12 mouse cellular contexts compared by ENCODE assay signal in genomic region chr11:110942695-110943135, GRCm38 (mm10). TPM values are rescaled to one million over a fixed set of nuclear protein-coding genes. Genes with fewer than 3 reads are reported as not detected.
DNase-seq lines count a peak whose midpoint lies in the region; ATAC-seq and TF ChIP-seq lines count a peak whose summit lies in the region.
"Had no signal": no experiment of that assay in that cellular context is flagged by ENCODE, and none has a peak within 500 bp of the region (broad histone marks: within the 10 kb centered on the region; RNA-seq: fewer than 3 reads in every experiment).

No protein-coding gene starts in this region.

- no peaks in the 10 kb centered on the region for H3K9me3 ChIP-seq in heart, embryonic 15.5 days (replicated peaks)
- H3K9me3 ChIP-seq in forebrain, embryonic 14.5 days (replicated peaks; ENCODE audit: control insufficient read depth, low read length): no peaks in the 10 kb centered on the region
- H3K9me3 ChIP-seq: limb, embryonic 13.5 days had no signal

- H3K4me1 ChIP-seq in heart, embryonic 15.5 days (replicated peaks): peaks cover 6% of the 10 kb centered on the region
- no peaks in the 10 kb centered on the region for H3K4me1 ChIP-seq in forebrain, embryonic 14.5 days (ENCODE audit: control insufficient read depth, insufficient read depth, low read length)
- H3K4me1 ChIP-seq: limb, embryonic 13.5 days had no signal

- H3K9ac ChIP-seq in heart, embryonic 15.5 days: no peak overlapping the region
- H3K9ac ChIP-seq in forebrain, embryonic 14.5 days (ENCODE audit: low read length): no peak overlapping the region
- H3K9ac ChIP-seq: limb, embryonic 13.5 days had no signal

- no peaks in the 10 kb centered on the region for H3K36me3 ChIP-seq in heart, embryonic 15.5 days
- H3K36me3 ChIP-seq in forebrain, embryonic 14.5 days (ENCODE audit: control insufficient read depth, insufficient read depth, low read length): no peaks in the 10 kb centered on the region
- H3K36me3 ChIP-seq: limb, embryonic 13.5 days had no signal

- no peaks in the 10 kb centered on the region for H3K27me3 ChIP-seq in heart, embryonic 15.5 days
- H3K27me3 ChIP-seq in forebrain, embryonic 14.5 days (replicated peaks; ENCODE audit: control insufficient read depth, insufficient read depth, low read length): no peaks in the 10 kb centered on the region
- H3K27me3 ChIP-seq: limb, embryonic 13.5 days had no signal

- H3K4me2 ChIP-seq in heart, embryonic 15.5 days: peak overlapping the region; percentile 8; the same call in 1 of the 2 replicates
- H3K4me2 ChIP-seq in forebrain, embryonic 14.5 days (ENCODE audit: low read length): no peak overlapping the region
- H3K4me2 ChIP-seq: limb, embryonic 13.5 days had no signal

- TF ChIP-seq CTCF in gastrocnemius, adult 2 months (IDR thresholded peaks at IDR 0.05): no peak

- 22% methylated on average over 6 of the region's 6 CpGs for WGBS in heart, embryonic 15.5 days
- 61% methylated on average over 6 of the region's 6 CpGs for WGBS in forebrain, embryonic 14.5 days

- no peak overlapping the region for H3K27ac ChIP-seq in gastrocnemius, adult 2 months
- H3K27ac ChIP-seq in heart, embryonic 15.5 days: peak overlapping the region; percentile 26; the same call in 1 of the 2 replicates
- H3K27ac ChIP-seq in forebrain, embryonic 14.5 days (ENCODE audit: low read depth, low read length): no peak overlapping the region
- H3K27ac ChIP-seq: limb, embryonic 13.5 days had no signal

- intact Hi-C loops in gastrocnemius, adult 2 months (cut with DNase I): no loop called here

- no peak; the same call in 1 of the 2 replicates for ATAC-seq in heart, embryonic 15.5 days (replicated peaks; ENCODE audit: insufficient number of reproducible peaks, insufficient read depth, low FRiP score, low read depth)
- no peak for ATAC-seq in forebrain, embryonic 14.5 days
- ATAC-seq: midbrain, embryonic 16.5 days had no signal

- DNase-seq in gastrocnemius, adult 2 months: peak; percentile 18
- DNase-seq in gastrocnemius, adult 8-10 months (ENCODE audit: low spot score in 2 of 2): no peak
- DNase-seq in adrenal gland, adult 8-10 months: peak; percentile 16
- peak; percentile 36 for DNase-seq in lung, postnatal 10 days
- no peak for DNase-seq in layer of hippocampus, postnatal 25 days (ENCODE audit: extremely low spot score in 1 of 2, low spot score in 1 of 2)
- no peak for DNase-seq in forebrain, embryonic 14.5 days (ENCODE audit: low spot score)
- DNase-seq in kidney, adult 9 months: no peak
- DNase-seq: cerebellum, adult 8-10 months; kidney, adult 18-20 months had no signal

- H3K4me3 ChIP-seq in gastrocnemius, adult 2 months: no peak overlapping the region
- H3K4me3 ChIP-seq in heart, embryonic 15.5 days: no peak overlapping the region
- H3K4me3 ChIP-seq in forebrain, embryonic 14.5 days (ENCODE audit: low read depth, low read length): no peak overlapping the region
- H3K4me3 ChIP-seq: limb, embryonic 13.5 days had no signal

RNA-seq across cellular contexts. Expression of gene Kcnj16, which starts 25.1 kb away (rescaled TPM):
- not detected for total RNA-seq in gastrocnemius, adult 2 months (2021)
- not detected for total RNA-seq in gastrocnemius, adult 8-10 months (2022)
- under 1 TPM in 1 of 4 experiments, not detected in 3; 0.11 TPM for total RNA-seq in adrenal gland, adult 8-10 months (2022)
- not detected in 2 replicates for polyA plus RNA-seq in heart, embryonic 15.5 days (2015; fragmentation: Nextera tagmentation; extraction: Ambion mirVana)
- total RNA-seq in layer of hippocampus, postnatal 25 days (2021): 10 to 100 TPM; 16.9 to 18.4 TPM
- 0.14 TPM in 1 of 2 replicates, not detected in the other for polyA plus RNA-seq in forebrain, embryonic 14.5 days (2014; fragmentation: Nextera tagmentation; extraction: Ambion mirVana)
- polyA plus RNA-seq: limb, embryonic 13.5 days had no signal

Comparison
In these comparisons a context has a peak if more than half of its experiments do, and no peak if none do; other contexts are left out.
1. DNase-seq: peak in gastrocnemius, adult 2 months (single experiment), adrenal gland, adult 8-10 months (single experiment) and lung, postnatal 10 days (single experiment); none in gastrocnemius, adult 8-10 months (0 of 2), layer of hippocampus, postnatal 25 days (0 of 2), forebrain, embryonic 14.5 days (single experiment) and kidney, adult 9 months (single experiment).
2. RNA of gene Kcnj16, which starts 25.1 kb away (total RNA-seq): 16.9 to 18.4 TPM in layer of hippocampus, postnatal 25 days; 0.11 TPM in adrenal gland, adult 8-10 months, not detected in gastrocnemius, adult 2 months and not detected in gastrocnemius, adult 8-10 months; every median in the first group is over 10 times any median in the second.